Mouse (Mus musculus) cerebellum, adult 18-20 months (tissue): ENCODE data around the gene 1700025G04Rik.

ENCODE experiments used
- DNase-seq, 2 experiments: peaks; one replicate each; pipeline ENCODE4 v3.0.0; 2021

The 1700025G04Rik gene

GRCm38 (mm10) chr1:151895406-151895805, 194.5 kb downstream of the 1700025G04Rik start:
- no peak for DNase-seq

- no peak for DNase-seq
Measured at GRCm38 (mm10) chr1:151893976-151894375, 195.9 kb downstream of the 1700025G04Rik start.

- DNase-seq: no peak
Measured at GRCm38 (mm10) chr1:151892008-151892407, 197.9 kb downstream of the 1700025G04Rik start.

GRCm38 (mm10) chr1:151891194-151891593, 198.7 kb downstream of the 1700025G04Rik start:
- no peak for DNase-seq

- peak; percentile 52 to 54 for DNase-seq
Measured at GRCm38 (mm10) chr1:151890041-151890621, 199.8 kb downstream of the 1700025G04Rik start.

- no peak for DNase-seq
Measured at GRCm38 (mm10) chr1:151887631-151888030, 202.3 kb downstream of the 1700025G04Rik start.

- DNase-seq: no peak
Measured at GRCm38 (mm10) chr1:151887126-151887525, 202.8 kb downstream of the 1700025G04Rik start.

GRCm38 (mm10) chr1:151886171-151886570, 203.8 kb downstream of the 1700025G04Rik start:
- no peak for DNase-seq

GRCm38 (mm10) chr1:151881253-151881652, 208.7 kb downstream of the 1700025G04Rik start:
- no peak for DNase-seq

- no peak for DNase-seq
Measured at GRCm38 (mm10) chr1:151880731-151881130, 209.2 kb downstream of the 1700025G04Rik start.

GRCm38 (mm10) chr1:151879966-151880365, 210.0 kb downstream of the 1700025G04Rik start:
- DNase-seq: no peak

- peak; percentile 46 to 48 for DNase-seq
Measured at GRCm38 (mm10) chr1:151879308-151879850, 210.5 kb downstream of the 1700025G04Rik start.

GRCm38 (mm10) chr1:151878411-151878810, 211.5 kb downstream of the 1700025G04Rik start:
- no peak for DNase-seq

- no peak for DNase-seq
Measured at GRCm38 (mm10) chr1:151872971-151873370, 217.0 kb downstream of the 1700025G04Rik start.

GRCm38 (mm10) chr1:151864326-151864725, 225.6 kb downstream of the 1700025G04Rik start:
- DNase-seq: no peak

GRCm38 (mm10) chr1:151863797-151864147, 226.2 kb downstream of the 1700025G04Rik start:
- no peak for DNase-seq

- DNase-seq: no peak
Measured at GRCm38 (mm10) chr1:151863135-151863796, 226.7 kb downstream of the 1700025G04Rik start.

- no peak for DNase-seq
Measured at GRCm38 (mm10) chr1:151862109-151862508, 227.8 kb downstream of the 1700025G04Rik start.

- DNase-seq: no peak
Measured at GRCm38 (mm10) chr1:151861334-151861995, 228.5 kb downstream of the 1700025G04Rik start.

- no peak for DNase-seq
Measured at GRCm38 (mm10) chr1:151858474-151858873, 231.5 kb downstream of the 1700025G04Rik start.

GRCm38 (mm10) chr1:151855561-151855960, 234.4 kb downstream of the 1700025G04Rik start:
- no peak for DNase-seq

GRCm38 (mm10) chr1:151851976-151852375, 237.9 kb downstream of the 1700025G04Rik start:
- DNase-seq: no peak

GRCm38 (mm10) chr1:151851051-151851848, 238.7 kb downstream of the 1700025G04Rik start:
- no peak for DNase-seq
